Mouse (Mus musculus): ENCODE results near the gene Medag. TPM values are rescaled to one million over a fixed set of nuclear protein-coding genes. Genes with fewer than 3 reads are reported as not detected.

Medag gene
- total RNA-seq, 4 experiments from 2014 or later, result 2.7 to 16.1 (median 9.2) TPM

Other genes with a start within 250 kb of the Medag start
- gene Uspl1, start 227.4 kb upstream of the Medag start, total RNA-seq (2022), result 10 to 100 TPM; 34.8 to 44.1 (median 37.0) TPM
- 100 to 1,000 TPM; 138 to 162 (median 149) TPM for gene Hmgb1, start 227.3 kb upstream of the Medag start, total RNA-seq (2022)
- 10 to 100 TPM; 14.1 to 24.7 (median 21.0) TPM for gene Alox5ap, start 147.0 kb upstream of the Medag start, total RNA-seq (2022)
- gene Tex26, start 27.9 kb downstream of the Medag start, total RNA-seq (2022), result not detected
- under 1 TPM in 1 of 4 experiments, not detected in 3; 0.11 TPM for gene Wdr95, start 116.9 kb downstream of the Medag start, total RNA-seq (2022)
- 100 to 1,000 TPM in 3 of 4 experiments, 10 to 100 TPM in 1; 95.3 to 315 (median 114) TPM for gene Hsph1, start 224.6 kb downstream of the Medag start, total RNA-seq (2022)

All from adrenal gland, adult 8-10 months (tissue).